Mouse (Mus musculus) forebrain, embryonic 12.5 days (tissue): Measurements from ENCODE around the gene 2610528A11Rik. TPM values are rescaled to one million over a fixed set of nuclear protein-coding genes. Genes with fewer than 3 reads are reported as not detected.
"Not testable (repeated sequence)": the region's sequence is repeated elsewhere in the genome, so short reads cannot be mapped to it uniquely, and the experiment has no call there.

Source experiments
- ATAC-seq: fragments of 200-750 bp; cut with Nextera tagmentation; 2 replicates; pipeline ENCODE4 v1.8.0; 2017; ENCODE audit warnings: moderate TSS enrichment; ENCODE audit not compliant: low FRiP score
- H3K27ac ChIP-seq: fragments of 300-500 bp; sonication (generic); 2 replicates; pipeline ENCODE4 v1.5.1; 2016; ENCODE audit warnings: mild to moderate bottlenecking
- H3K27me3 ChIP-seq: fragments of 300-500 bp; sonication (generic); 2 replicates; pipeline ENCODE4 v1.6.1; 2016; ENCODE audit warnings: mild to moderate bottlenecking
- H3K36me3 ChIP-seq: fragments of 300-500 bp; sonication (generic); replicated peaks from 2 replicates; pipeline ENCODE4 v1.6.1; 2016; ENCODE audit warnings: mild to moderate bottlenecking
- H3K4me1 ChIP-seq: fragments of 300-500 bp; sonication (generic); 2 replicates; pipeline ENCODE4 v1.6.1; 2016
- H3K4me2 ChIP-seq: fragments of 300-500 bp; sonication (generic); 2 replicates; pipeline ENCODE4 v1.6.1; 2016; ENCODE audit warnings: mild to moderate bottlenecking, moderate library complexity
- H3K4me3 ChIP-seq: fragments of 300-500 bp; sonication (generic); replicated peaks from 2 replicates; pipeline ENCODE4 v1.5.1; 2016; ENCODE audit warnings: mild to moderate bottlenecking
- H3K9ac ChIP-seq: fragments of 300-500 bp; sonication (generic); 2 replicates; pipeline ENCODE4 v1.6.1; 2016; ENCODE audit warnings: mild to moderate bottlenecking
- H3K9me3 ChIP-seq: fragments of 300-500 bp; sonication (generic); 2 replicates; pipeline ENCODE4 v1.6.1; 2016
- WGBS: fragments of 180-500 bp; shearing (Covaris S2); methylation state at CpG from one replicate; pipeline ENCODE4 v1.1.7; 2016; 5-methylcytosine and 5-hydroxymethylcytosine counted together
- polyA plus RNA-seq: library from polyadenylated mRNA; unstranded; fragments of >200 nt; fragmentation: Nextera tagmentation; extraction: Ambion mirVana; gene quantifications from 2 replicates; pipeline ENCODE4 v1.2.1, GENCODE M21; 2016

2610528A11Rik gene
- polyA plus RNA-seq = not detected in 2 replicates

GRCm38 (mm10) chr14:37113922-37114321 lies at the start of gene 2610528A11Rik:
TSS of gene 2610528A11Rik (minus strand) at chr14:37114022.
- Histone ChIP-seq H3K9ac (no peak within 1 kb of the TSS), H3K36me3 (no peaks in the 10 kb centered on the region), H3K9me3 (no peaks in the 10 kb centered on the region), H3K4me2 (no peak within 1 kb of the TSS), H3K27ac (no peak within 1 kb of the TSS), H3K4me3 (no peak within 1 kb of the TSS), H3K27me3 (no peaks in the 10 kb centered on the region), H3K4me1 (no peaks in the 10 kb centered on the region)
- WGBS = 68% methylated on average over 3 of the region's 3 CpGs
- no peak for ATAC-seq

GRCm38 (mm10) chr14:37163277-37163956 lies 49.6 kb upstream of the 2610528A11Rik start:
- 86% methylated on average over 4 of the region's 4 CpGs for WGBS
- H3K27me3 ChIP-seq = no peaks in the 10 kb centered on the region
- ATAC-seq = no peak

GRCm38 (mm10) chr14:37154391-37154790 lies 40.6 kb upstream of the 2610528A11Rik start:
- 91% methylated on average over 1 of the region's 1 CpGs for WGBS
- Histone ChIP-seq H3K9ac (no peak overlapping the region), H3K27me3 (no peaks in the 10 kb centered on the region), H3K4me3 (no peak overlapping the region), H3K9me3 (peaks cover 3% of the 10 kb centered on the region; the same call in 1 of the 2 replicates), H3K4me2 (no peak overlapping the region), H3K27ac (no peak overlapping the region), H3K4me1 (no peaks in the 10 kb centered on the region), H3K36me3 (no peaks in the 10 kb centered on the region)
- no peak for ATAC-seq

More at GRCm38 (mm10) chr14:37163277-37163956, 49.6 kb upstream of the 2610528A11Rik start:
- Histone ChIP-seq H3K4me1 (no peaks in the 10 kb centered on the region), H3K4me3 (no peak overlapping the region), H3K36me3 (no peaks in the 10 kb centered on the region), H3K9ac (no peak overlapping the region), H3K9me3 (no peaks in the 10 kb centered on the region), H3K4me2 (no peak overlapping the region), H3K27ac (no peak overlapping the region)

GRCm38 (mm10) chr14:37139051-37139710 lies 25.4 kb upstream of the 2610528A11Rik start:
- no peak overlapping the region for H3K4me2 ChIP-seq
- H3K36me3 ChIP-seq = no peaks in the 10 kb centered on the region
- no peak overlapping the region for H3K4me3 ChIP-seq
- no peak overlapping the region for H3K27ac ChIP-seq
- H3K4me1 ChIP-seq = peaks cover 2% of the 10 kb centered on the region
- WGBS = 45% methylated on average over 8 of the region's 8 CpGs
- H3K27me3 ChIP-seq = no peaks in the 10 kb centered on the region
- no peak overlapping the region for H3K9ac ChIP-seq
- no peaks in the 10 kb centered on the region for H3K9me3 ChIP-seq
- ATAC-seq = no peak

GRCm38 (mm10) chr14:37137596-37137995 lies 23.8 kb upstream of the 2610528A11Rik start:
- not testable (repeated sequence) for H3K4me2 ChIP-seq, H3K27me3 ChIP-seq, H3K4me3 ChIP-seq, H3K4me1 ChIP-seq, H3K9me3 ChIP-seq, ATAC-seq, H3K36me3 ChIP-seq, H3K9ac ChIP-seq, H3K27ac ChIP-seq
- WGBS = 81% methylated on average over 2 of the region's 3 CpGs

GRCm38 (mm10) chr14:37136110-37136509 lies 22.3 kb upstream of the 2610528A11Rik start:
- Histone ChIP-seq H3K27ac (no peak overlapping the region), H3K4me2 (no peak overlapping the region), H3K4me3 (no peak overlapping the region), H3K27me3 (no peaks in the 10 kb centered on the region), H3K9ac (no peak overlapping the region), H3K36me3 (peaks cover 18% of the 10 kb centered on the region), H3K4me1 (peaks cover 8% of the 10 kb centered on the region), H3K9me3 (no peaks in the 10 kb centered on the region)
- ATAC-seq = no peak
- WGBS = 86% methylated on average over 4 of the region's 4 CpGs

- no peak overlapping the region for H3K27ac ChIP-seq
- peaks cover 8% of the 10 kb centered on the region for H3K4me1 ChIP-seq
- H3K36me3 ChIP-seq = peaks cover 21% of the 10 kb centered on the region
- peak overlapping the region; percentile 13; the same call in 1 of the 2 replicates for H3K9ac ChIP-seq
- H3K4me3 ChIP-seq = peak overlapping the region; percentile 85
- no peaks in the 10 kb centered on the region for H3K27me3 ChIP-seq
- 2% methylated on average over 10 of the region's 10 CpGs for WGBS
- ATAC-seq = peak; percentile 75
- peak overlapping the region; percentile 55 for H3K4me2 ChIP-seq
- H3K9me3 ChIP-seq = no peaks in the 10 kb centered on the region
Measured at GRCm38 (mm10) chr14:37135671-37136070, 21.8 kb upstream of the 2610528A11Rik start.

- no peaks in the 10 kb centered on the region for H3K27me3 ChIP-seq
- under 1% methylated on average over 38 of the region's 38 CpGs for WGBS
- H3K27ac ChIP-seq = peak within 1 kb of the TSS; percentile 73
- H3K4me2 ChIP-seq = peak within 1 kb of the TSS; percentile 64
- peaks cover 24% of the 10 kb centered on the region for H3K36me3 ChIP-seq
- peak within 1 kb of the TSS; percentile 85 for H3K4me3 ChIP-seq
- ATAC-seq = peak; percentile 99
- H3K9me3 ChIP-seq = no peaks in the 10 kb centered on the region
- peak within 1 kb of the TSS; percentile 84 for H3K9ac ChIP-seq
- peaks cover 8% of the 10 kb centered on the region for H3K4me1 ChIP-seq
Measured at GRCm38 (mm10) chr14:37135127-37135593, 21.3 kb upstream of the 2610528A11Rik start, which contains the start of gene Ghitm. TSS of gene Ghitm (minus strand) at chr14:37135272.

GRCm38 (mm10) chr14:37134304-37135126 lies 20.7 kb upstream of the 2610528A11Rik start:
- Histone ChIP-seq H3K4me3 (peak overlapping the region; percentile 85), H3K4me1 (peaks cover 8% of the 10 kb centered on the region), H3K4me2 (peak overlapping the region; percentile 64), H3K27me3 (no peaks in the 10 kb centered on the region), H3K27ac (peak overlapping the region; percentile 73), H3K9me3 (no peaks in the 10 kb centered on the region), H3K9ac (peak overlapping the region; percentile 84), H3K36me3 (peaks cover 26% of the 10 kb centered on the region)
- WGBS = 2% methylated on average over 40 of the region's 40 CpGs
- no peak for ATAC-seq

- Histone ChIP-seq H3K9ac (no peak overlapping the region), H3K4me3 (no peak overlapping the region), H3K27ac (no peak overlapping the region), H3K4me1 (no peaks in the 10 kb centered on the region), H3K9me3 (no peaks in the 10 kb centered on the region), H3K27me3 (no peaks in the 10 kb centered on the region), H3K4me2 (no peak overlapping the region), H3K36me3 (peaks cover 73% of the 10 kb centered on the region)
- no peak for ATAC-seq
- WGBS = 50% methylated on average over 4 of the region's 4 CpGs
Measured at GRCm38 (mm10) chr14:37127652-37128051, 13.8 kb upstream of the 2610528A11Rik start.

- Histone ChIP-seq H3K4me3 (no peak overlapping the region), H3K27me3 (no peaks in the 10 kb centered on the region), H3K9ac (no peak overlapping the region), H3K9me3 (no peaks in the 10 kb centered on the region), H3K4me1 (no peaks in the 10 kb centered on the region), H3K27ac (no peak overlapping the region), H3K4me2 (no peak overlapping the region), H3K36me3 (peaks cover 32% of the 10 kb centered on the region)
- no peak for ATAC-seq
- WGBS = 98% methylated on average over 4 of the region's 4 CpGs
Measured at GRCm38 (mm10) chr14:37119233-37119632, 5.4 kb upstream of the 2610528A11Rik start.

- Histone ChIP-seq H3K36me3 (no peaks in the 10 kb centered on the region), H3K9ac (no peak overlapping the region), H3K4me1 (no peaks in the 10 kb centered on the region), H3K9me3 (no peaks in the 10 kb centered on the region), H3K4me3 (no peak overlapping the region), H3K27me3 (no peaks in the 10 kb centered on the region), H3K4me2 (no peak overlapping the region), H3K27ac (no peak overlapping the region)
- no peak for ATAC-seq
- 92% methylated on average over 7 of the region's 7 CpGs for WGBS
Measured at GRCm38 (mm10) chr14:37112931-37113330, 891 bp downstream of the 2610528A11Rik start.
